Mouse (Mus musculus) lung, embryonic 14.5 days (tissue): ENCODE measurements around the gene Pramef12. TPM values are rescaled to one million over a fixed set of nuclear protein-coding genes. Genes with fewer than 3 reads are reported as not detected.
"Not testable (repeated sequence)": the region's sequence is repeated elsewhere in the genome, so short reads cannot be mapped to it uniquely, and the experiment has no call there.

Source experiments
- ATAC-seq: fragments of 200-750 bp; cut with Nextera tagmentation; 2 replicates; pipeline ENCODE4 v1.8.0; 2017; ENCODE audit warnings: mild to moderate bottlenecking, moderate TSS enrichment, moderate library complexity; ENCODE audit not compliant: insufficient read depth
- DNase-seq: peaks from one replicate; pipeline ENCODE4 v3.0.0-alpha.2; 2015
- H3K27ac ChIP-seq: fragments of 300-500 bp; sonication (generic); 2 replicates; pipeline ENCODE4 v1.5.1; 2014; ENCODE audit warnings: low read depth, mild to moderate bottlenecking, moderate library complexity
- H3K27me3 ChIP-seq: fragments of 300-500 bp; sonication (generic); 2 replicates; pipeline ENCODE4 v1.6.1; 2014; ENCODE audit warnings: low read length, control low read depth; ENCODE audit not compliant: insufficient read depth
- H3K36me3 ChIP-seq: fragments of 300-500 bp; sonication (generic); 2 replicates; pipeline ENCODE4 v1.6.1; 2014; ENCODE audit warnings: control low read depth; ENCODE audit not compliant: insufficient read depth
- H3K4me1 ChIP-seq: fragments of 300-500 bp; sonication (generic); 2 replicates; pipeline ENCODE4 v1.6.1; 2014; ENCODE audit warnings: antibody characterized with exemption, control low read depth; ENCODE audit not compliant: insufficient read depth
- H3K4me2 ChIP-seq: fragments of 300-500 bp; sonication (generic); 2 replicates; pipeline ENCODE4 v1.6.1; 2014; ENCODE audit warnings: mild to moderate bottlenecking
- H3K4me3 ChIP-seq: fragments of 300-500 bp; sonication (generic); 2 replicates; pipeline ENCODE4 v1.5.1; 2014; ENCODE audit warnings: low read depth, low read length
- H3K9ac ChIP-seq: fragments of 300-500 bp; sonication (generic); 2 replicates; pipeline ENCODE4 v1.6.1; 2014
- H3K9me3 ChIP-seq: fragments of 300-500 bp; sonication (generic); 2 replicates; pipeline ENCODE4 v1.6.1; 2016; ENCODE audit warnings: low read depth, low read length, control low read depth
- CTCF ChIP-seq: IDR thresholded peaks from 2 replicates; pipeline ENCODE4 v1.5.1; 2016; ENCODE audit warnings: antibody characterized with exemption, low read depth
- WGBS: fragments of 180-500 bp; shearing (Covaris S2); extraction: QIAGEN DNeasy Blood & Tissue Kit; methylation state at CpG from one replicate; pipeline ENCODE4 v1.1.7; 2014; 5-methylcytosine and 5-hydroxymethylcytosine counted together
- polyA plus RNA-seq: library from polyadenylated mRNA; unstranded; fragments of >200 nt; fragmentation: Nextera tagmentation; extraction: Ambion mirVana; gene quantifications from 2 replicates; pipeline ENCODE4 v1.2.1, GENCODE M21; 2014

Gene Pramef12
- polyA plus RNA-seq, 1 experiment from 2014 or later: not detected

DNA sequence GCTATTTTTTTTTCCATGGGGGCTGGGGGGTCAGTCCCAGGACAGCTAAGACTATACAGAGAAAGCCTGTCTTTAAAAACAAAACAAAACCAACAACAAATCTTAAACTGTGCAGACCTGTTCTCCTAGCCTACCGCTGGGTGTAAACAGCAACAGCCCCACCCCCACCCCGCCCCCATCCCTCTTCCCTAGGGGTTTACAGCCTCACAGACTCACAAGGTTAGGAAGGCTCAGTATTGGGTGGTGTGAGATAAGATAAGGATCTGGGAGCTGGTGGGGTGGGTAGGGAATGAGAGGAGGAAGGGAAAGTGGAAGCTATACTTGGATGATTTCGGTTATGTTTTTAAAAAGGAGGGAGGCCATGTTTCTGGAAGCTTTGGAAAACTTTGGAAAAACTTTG is 11.9 kb downstream of the Pramef12 start:
- Histone ChIP-seq H3K4me1 (no peaks in the 10 kb centered on the region), H3K27me3 (no peaks in the 10 kb centered on the region), H3K4me3 (no peak overlapping the region), H3K9me3 (no peaks in the 10 kb centered on the region), H3K36me3 (no peaks in the 10 kb centered on the region), H3K27ac (no peak overlapping the region), H3K9ac (no peak overlapping the region), H3K4me2 (no peak overlapping the region)
- ATAC-seq: no peak
- no peak for DNase-seq
- WGBS: 16% methylated on average over 3 of the region's 3 CpGs
- TF ChIP-seq CTCF: no peak

GRCm38 (mm10) chr4:144377911-144378310 is 30.4 kb downstream of the Pramef12 start, which contains the start of gene Pramef20:
Pramef20 (minus strand) TSS chr4:144377933.
- ATAC-seq (no peak), DNase-seq (no peak)
- Histone ChIP-seq H3K4me3 (no peak within 1 kb of the TSS), H3K27ac (no peak within 1 kb of the TSS), H3K36me3 (no peaks in the 10 kb centered on the region), H3K9ac (no peak within 1 kb of the TSS), H3K4me2 (no peak within 1 kb of the TSS), H3K4me1 (no peaks in the 10 kb centered on the region), H3K27me3 (no peaks in the 10 kb centered on the region), H3K9me3 (no peaks in the 10 kb centered on the region)
- TF ChIP-seq CTCF: no peak
- WGBS: 47% methylated on average over 2 of the region's 2 CpGs

GRCm38 (mm10) chr4:144357642-144358041 is 50.6 kb downstream of the Pramef12 start, which contains the start of gene Gm13119:
Gm13119 (plus strand) TSS chr4:144357942.
- not testable (repeated sequence) for H3K4me1 ChIP-seq, H3K4me3 ChIP-seq, DNase-seq, H3K27me3 ChIP-seq, H3K9ac ChIP-seq, H3K36me3 ChIP-seq, H3K9me3 ChIP-seq, H3K27ac ChIP-seq, H3K4me2 ChIP-seq, ATAC-seq
- WGBS: 82% methylated on average over 3 of the region's 3 CpGs

Other genes with a start within 250 kb of the Pramef12 start
- not detected in 2 replicates for gene Oog3, start 245.8 kb downstream of the Pramef12 start, polyA plus RNA-seq
- gene Oog2, start 217.7 kb downstream of the Pramef12 start, polyA plus RNA-seq: not detected in 2 replicates
- gene C87977, start 195.1 kb downstream of the Pramef12 start, polyA plus RNA-seq: not detected in 2 replicates
- not detected in 2 replicates for gene Pramel5, start 128.0 kb downstream of the Pramef12 start, polyA plus RNA-seq
- gene Gm13128, start 78.2 kb downstream of the Pramef12 start, polyA plus RNA-seq: not detected in 2 replicates
- gene Gm13119, start 50.5 kb downstream of the Pramef12 start, polyA plus RNA-seq: not detected in 2 replicates
- not detected in 2 replicates for gene Pramef20, start 30.5 kb downstream of the Pramef12 start, polyA plus RNA-seq
- not detected in 2 replicates for gene 1700012P22Rik, start 30.3 kb upstream of the Pramef12 start, polyA plus RNA-seq
- gene Gm9944, start 44.9 kb upstream of the Pramef12 start, polyA plus RNA-seq: not detected in 2 replicates
- not detected in 2 replicates for gene Aadacl3, start 55.3 kb upstream of the Pramef12 start, polyA plus RNA-seq
- gene 9430007A20Rik, start 111.4 kb upstream of the Pramef12 start, polyA plus RNA-seq: not detected in 2 replicates
- not detected in 2 replicates for gene Gm13124, start 156.7 kb upstream of the Pramef12 start, polyA plus RNA-seq
- not detected in 2 replicates for gene Aadacl4, start 205.2 kb upstream of the Pramef12 start, polyA plus RNA-seq